Mouse (Mus musculus) ES-Bruce4 (cell line): ENCODE measurements around the gene Plxna4.

Experiments used
- CTCF ChIP-seq: IDR thresholded peaks from one replicate; pipeline ENCODE4 v1.8.1; 2011; ENCODE audit warnings: low read depth, low read length
- EP300 ChIP-seq: IDR thresholded peaks from 2 replicates; pipeline ENCODE4 v1.6.1; 2011; ENCODE audit warnings: low read depth, low read length; ENCODE audit not compliant: insufficient read depth
- POLR2A ChIP-seq: IDR thresholded peaks from one replicate; pipeline ENCODE4 v1.8.1; 2011; ENCODE audit warnings: low read length; ENCODE audit not compliant: insufficient read depth

GRCm38 (mm10) chr6:32510491-32510890 is 77.5 kb downstream of the Plxna4 start:
- TF ChIP-seq CTCF (no peak), EP300 (no peak), POLR2A (no peak)
